Mouse (Mus musculus): Measurements from ENCODE around the gene Gar1.
A peak's percentile ranks its signal among the peaks of the same experiment; 100 is the strongest.

Gar1 gene

GRCm38 (mm10) chr3:129831035-129831568, at the start of gene Gar1:
Gar1 (minus strand) TSS chr3:129831396.
- DNase-seq (ENCODE audit: low spot score) = peak; percentile 97

- no peak for DNase-seq (ENCODE audit: low spot score)
These were observed 48.7 kb upstream of the Gar1 start for GRCm38 (mm10) chr3:129879913-129880312.

GRCm38 (mm10) chr3:129879131-129879757, 48.0 kb upstream of the Gar1 start:
- peak; percentile 33 for DNase-seq (ENCODE audit: low spot score)

- DNase-seq (ENCODE audit: low spot score) = peak; percentile 91
These were observed 47.3 kb upstream of the Gar1 start, which contains the start of gene Pla2g12a for GRCm38 (mm10) chr3:129878405-129879021. Pla2g12a (plus strand) TSS chr3:129878606.

- no peak for DNase-seq (ENCODE audit: low spot score)
These were observed 46.1 kb upstream of the Gar1 start for GRCm38 (mm10) chr3:129877327-129877726.

- no peak for DNase-seq (ENCODE audit: low spot score)
These were observed 32.5 kb upstream of the Gar1 start for GRCm38 (mm10) chr3:129863698-129864097.

- DNase-seq (ENCODE audit: low spot score) = no peak
These were observed 31.4 kb upstream of the Gar1 start for GRCm38 (mm10) chr3:129862592-129862991.

- no peak for DNase-seq (ENCODE audit: low spot score)
These were observed 15.7 kb upstream of the Gar1 start for GRCm38 (mm10) chr3:129846846-129847245.

- DNase-seq (ENCODE audit: low spot score) = no peak
These were observed 14.7 kb upstream of the Gar1 start for GRCm38 (mm10) chr3:129845868-129846267.

- DNase-seq (ENCODE audit: low spot score) = no peak
These were observed 6.8 kb upstream of the Gar1 start for GRCm38 (mm10) chr3:129838017-129838416.

- DNase-seq (ENCODE audit: low spot score) = no peak
These were observed 5.8 kb upstream of the Gar1 start for GRCm38 (mm10) chr3:129836965-129837364.

- peak; percentile 70 for DNase-seq (ENCODE audit: low spot score)
These were observed 5.0 kb upstream of the Gar1 start for GRCm38 (mm10) chr3:129836051-129836697.

GRCm38 (mm10) chr3:129835388-129835934, 4.3 kb upstream of the Gar1 start, which contains the start of gene Cfi:
Cfi (plus strand) TSS chr3:129835884.
- no peak for DNase-seq (ENCODE audit: low spot score)

GRCm38 (mm10) chr3:129830626-129831025, 570 bp downstream of the Gar1 start:
- no peak for DNase-seq (ENCODE audit: low spot score)

- DNase-seq (ENCODE audit: low spot score) = no peak
These were observed 3.5 kb downstream of the Gar1 start for GRCm38 (mm10) chr3:129827691-129828090.

- no peak for DNase-seq (ENCODE audit: low spot score)
These were observed 4.5 kb downstream of the Gar1 start for GRCm38 (mm10) chr3:129826691-129827090.

- no peak for DNase-seq (ENCODE audit: low spot score)
These were observed 6.3 kb downstream of the Gar1 start for GRCm38 (mm10) chr3:129824891-129825290.

- no peak for DNase-seq (ENCODE audit: low spot score)
These were observed 7.0 kb downstream of the Gar1 start for GRCm38 (mm10) chr3:129824146-129824545.

- peak; percentile 68 for DNase-seq (ENCODE audit: low spot score)
These were observed 7.9 kb downstream of the Gar1 start for GRCm38 (mm10) chr3:129823293-129823692.

GRCm38 (mm10) chr3:129822206-129822775, 8.9 kb downstream of the Gar1 start, which contains the start of gene Rrh:
Rrh (minus strand) TSS chr3:129822587.
- no peak for DNase-seq (ENCODE audit: low spot score)

- peak; percentile 19 for DNase-seq (ENCODE audit: low spot score)
These were observed 9.5 kb downstream of the Gar1 start for GRCm38 (mm10) chr3:129821736-129822135.

GRCm38 (mm10) chr3:129820847-129821246, 10.3 kb downstream of the Gar1 start:
- no peak for DNase-seq (ENCODE audit: low spot score)
